Comparison of ENCODE assay signal across 21 mouse cellular contexts in the genomic region with DNA sequence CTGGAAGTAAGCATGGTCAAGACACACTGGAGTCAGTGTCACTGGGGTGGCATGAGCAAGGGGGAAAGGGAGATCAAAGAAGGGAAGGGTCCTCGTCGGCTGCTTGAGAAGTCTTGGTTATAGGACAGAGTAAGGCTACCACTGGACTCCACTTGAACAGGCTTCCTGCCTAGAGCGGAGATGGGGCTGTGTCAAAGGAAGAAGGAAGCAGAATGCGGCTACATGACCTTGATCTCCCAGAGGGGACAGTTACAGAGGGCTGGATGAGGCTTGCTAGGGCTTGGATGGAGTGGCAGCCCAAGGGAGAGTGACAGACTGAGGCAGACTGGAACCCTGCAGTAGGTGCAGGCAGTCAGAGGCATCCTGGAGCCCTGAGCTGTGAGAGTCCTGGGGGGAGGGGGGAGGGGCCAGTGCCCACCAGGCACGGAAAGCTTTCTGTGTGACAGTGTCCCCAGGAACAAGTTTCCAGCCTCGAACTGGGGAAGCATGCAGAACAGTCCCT. TPM values are rescaled to one million over a fixed set of nuclear protein-coding genes. Genes with fewer than 3 reads are reported as not detected.
A peak's percentile ranks its signal among the peaks of the same experiment; 100 is the strongest.
DNase-seq lines count a peak whose midpoint lies in the region; ATAC-seq and TF ChIP-seq lines count a peak whose summit lies in the region.
"Had no signal": no experiment of that assay in that cellular context is flagged by ENCODE, and none has a peak within 500 bp of the region (broad histone marks: within the 10 kb centered on the region; RNA-seq: fewer than 3 reads in every experiment).

No protein-coding gene starts in this region.

- no peak for TF ChIP-seq CTCF in gastrocnemius, adult 2 months (IDR thresholded peaks at IDR 0.05)

- H3K4me1 ChIP-seq in hindbrain, embryonic 10.5 days (replicated peaks), result peaks cover 47% of the 10 kb centered on the region
- peaks cover 14% of the 10 kb centered on the region for H3K4me1 ChIP-seq in hindbrain, embryonic 12.5 days
- H3K4me1 ChIP-seq in lung, embryonic 16.5 days (replicated peaks; ENCODE audit: control insufficient read depth, insufficient read depth, low read length), result peaks cover 28% of the 10 kb centered on the region
- H3K4me1 ChIP-seq in embryonic facial prominence, embryonic 14.5 days (ENCODE audit: control insufficient read depth, insufficient read depth, low read length), result peaks cover 5% of the 10 kb centered on the region
- H3K4me1 ChIP-seq: forebrain, embryonic 13.5 days had no signal

- no peaks in the 10 kb centered on the region for H3K36me3 ChIP-seq in hindbrain, embryonic 10.5 days
- no peaks in the 10 kb centered on the region for H3K36me3 ChIP-seq in hindbrain, embryonic 12.5 days
- no peaks in the 10 kb centered on the region for H3K36me3 ChIP-seq in lung, embryonic 16.5 days (ENCODE audit: control insufficient read depth, insufficient read depth, low read length)
- H3K36me3 ChIP-seq in embryonic facial prominence, embryonic 14.5 days (ENCODE audit: control insufficient read depth, insufficient read depth, low read length), result no peaks in the 10 kb centered on the region
- H3K36me3 ChIP-seq: hindbrain, embryonic 15.5 days; limb, embryonic 13.5 days; neural tube, embryonic 13.5 days had no signal

- intact Hi-C loops in gastrocnemius, adult 2 months (cut with DNase I), result no loop called here
- intact Hi-C loops in left cerebral cortex, postnatal 25 days (cut with DNase I), result no loop called here

- no peaks in the 10 kb centered on the region for H3K27me3 ChIP-seq in hindbrain, embryonic 10.5 days (ENCODE audit: insufficient read depth, poor library complexity, severe bottlenecking)
- H3K27me3 ChIP-seq in hindbrain, embryonic 12.5 days, result no peaks in the 10 kb centered on the region
- H3K27me3 ChIP-seq in lung, embryonic 16.5 days (ENCODE audit: control insufficient read depth, insufficient read depth, low read depth, low read length), result no peaks in the 10 kb centered on the region
- H3K27me3 ChIP-seq in embryonic facial prominence, embryonic 14.5 days (replicated peaks; ENCODE audit: control insufficient read depth, insufficient read depth, low read length), result no peaks in the 10 kb centered on the region
- H3K27me3 ChIP-seq: forebrain, embryonic 13.5 days; hindbrain, embryonic 15.5 days; limb, embryonic 13.5 days; neural tube, embryonic 13.5 days had no signal

- WGBS in hindbrain, embryonic 10.5 days, result 62% methylated on average over 6 of the region's 6 CpGs
- WGBS in hindbrain, embryonic 12.5 days, result 59% methylated on average over 6 of the region's 6 CpGs
- WGBS in lung, embryonic 16.5 days, result 47% methylated on average over 6 of the region's 6 CpGs
- WGBS in embryonic facial prominence, embryonic 14.5 days, result 50% methylated on average over 6 of the region's 6 CpGs

- H3K9ac ChIP-seq in hindbrain, embryonic 12.5 days, result no peak overlapping the region
- 0 out of 2 replicates have a peak overlapping the region, but pooled peaks have one; percentile 26 for H3K9ac ChIP-seq in lung, embryonic 16.5 days (ENCODE audit: low read length)
- peak overlapping the region; percentile 25; the same call in 1 of the 2 replicates for H3K9ac ChIP-seq in embryonic facial prominence, embryonic 14.5 days (ENCODE audit: low read depth, low read length)
- H3K9ac ChIP-seq: forebrain, embryonic 13.5 days; hindbrain, embryonic 15.5 days; limb, embryonic 13.5 days; neural tube, embryonic 13.5 days had no signal

- no peak for ATAC-seq in hindbrain, embryonic 12.5 days (ENCODE audit: low FRiP score)
- ATAC-seq in lung, embryonic 16.5 days (ENCODE audit: low read depth), result no peak
- no peak for ATAC-seq in embryonic facial prominence, embryonic 14.5 days (ENCODE audit: low read depth)
- ATAC-seq: forebrain, embryonic 13.5 days; intestine, postnatal 0 days had no signal

- H3K4me3 ChIP-seq in gastrocnemius, adult 2 months, result no peak overlapping the region
- no peak overlapping the region for H3K4me3 ChIP-seq in hindbrain, embryonic 10.5 days
- no peak overlapping the region for H3K4me3 ChIP-seq in hindbrain, embryonic 12.5 days
- H3K4me3 ChIP-seq in lung, embryonic 16.5 days (ENCODE audit: low read length), result no peak overlapping the region
- no peak overlapping the region for H3K4me3 ChIP-seq in embryonic facial prominence, embryonic 14.5 days (ENCODE audit: low read depth, low read length)
- H3K4me3 ChIP-seq: forebrain, embryonic 13.5 days; hindbrain, embryonic 15.5 days; left cerebral cortex, adult 2 months; limb, embryonic 13.5 days; neural tube, embryonic 13.5 days had no signal

- H3K9me3 ChIP-seq in hindbrain, embryonic 10.5 days, result no peaks in the 10 kb centered on the region
- H3K9me3 ChIP-seq in hindbrain, embryonic 12.5 days (replicated peaks), result no peaks in the 10 kb centered on the region
- H3K9me3 ChIP-seq in lung, embryonic 16.5 days (ENCODE audit: control insufficient read depth, low read length), result no peaks in the 10 kb centered on the region
- H3K9me3 ChIP-seq in embryonic facial prominence, embryonic 14.5 days (ENCODE audit: control insufficient read depth, low read length), result no peaks in the 10 kb centered on the region
- H3K9me3 ChIP-seq: forebrain, embryonic 13.5 days; hindbrain, embryonic 15.5 days; limb, embryonic 13.5 days; neural tube, embryonic 13.5 days had no signal

- H3K4me2 ChIP-seq in hindbrain, embryonic 12.5 days (replicated peaks), result no peak overlapping the region
- no peak overlapping the region for H3K4me2 ChIP-seq in lung, embryonic 16.5 days (ENCODE audit: low read depth, low read length)
- H3K4me2 ChIP-seq in embryonic facial prominence, embryonic 14.5 days (ENCODE audit: low read depth, low read length), result no peak overlapping the region
- H3K4me2 ChIP-seq: forebrain, embryonic 13.5 days; hindbrain, embryonic 15.5 days; limb, embryonic 13.5 days; midbrain, embryonic 11.5 days; neural tube, embryonic 13.5 days had no signal

- peak; percentile 18 for DNase-seq in gastrocnemius, adult 2 months
- no peak for DNase-seq in gastrocnemius, adult 8-10 months (ENCODE audit: low spot score in 2 of 2)
- no peak for DNase-seq in hindbrain, embryonic 10.5 days (ENCODE audit: low spot score)
- DNase-seq in lung, postnatal 10 days, result no peak
- DNase-seq in embryonic facial prominence, embryonic 14.5 days (ENCODE audit: low spot score), result no peak
- DNase-seq in left cerebral cortex, postnatal 25 days (ENCODE audit: low spot score in 2 of 2), result no peak
- DNase-seq: B cell, adult 2 months; cerebellum, adult 9-10 months; kidney, postnatal 25 days; lung, postnatal 14 days; right cerebral cortex, postnatal 25 days; thymus, postnatal 25 days had no signal

- H3K27ac ChIP-seq in gastrocnemius, adult 2 months, result peak overlapping the region; percentile 57
- H3K27ac ChIP-seq in hindbrain, embryonic 10.5 days, result peak overlapping the region; percentile 59
- no peak overlapping the region for H3K27ac ChIP-seq in hindbrain, embryonic 12.5 days
- H3K27ac ChIP-seq in lung, embryonic 16.5 days (ENCODE audit: low read length), result peak overlapping the region; percentile 40; the same call in 1 of the 2 replicates
- H3K27ac ChIP-seq in embryonic facial prominence, embryonic 14.5 days (replicated peaks; ENCODE audit: low read depth, low read length), result no peak overlapping the region
- H3K27ac ChIP-seq: forebrain, embryonic 13.5 days; hindbrain, embryonic 15.5 days; left cerebral cortex, adult 2 months; limb, embryonic 13.5 days; neural tube, embryonic 13.5 days had no signal

RNA-seq across cellular contexts. Expression of a gene that starts 5.8 kb away (rescaled TPM):
- total RNA-seq in gastrocnemius, adult 2 months (2021), result 10 to 100 TPM; 26.5 to 38.8 TPM
- total RNA-seq in gastrocnemius, adult 8-10 months (2022), result 10 to 100 TPM; 17.4 to 26.6 (median 20.5) TPM
- 28.8 and 35.8 TPM in 2 replicates for polyA plus RNA-seq in hindbrain, embryonic 10.5 days (2016; fragmentation: Nextera tagmentation; extraction: Ambion mirVana)
- polyA plus RNA-seq in hindbrain, embryonic 12.5 days (2016; fragmentation: Nextera tagmentation; extraction: Ambion mirVana), result 31.6 and 32.1 TPM in 2 replicates
- polyA plus RNA-seq in lung, embryonic 16.5 days (2015; fragmentation: Nextera tagmentation; extraction: Ambion mirVana), result 108 and 120 TPM in 2 replicates
- polyA plus RNA-seq in embryonic facial prominence, embryonic 14.5 days (2014; fragmentation: Nextera tagmentation; extraction: Ambion mirVana), result 57.9 and 64.3 TPM in 2 replicates
- total RNA-seq in left cerebral cortex, postnatal 25 days (2021), result 10 to 100 TPM; 21.9 to 25.0 TPM

RNA-seq across cellular contexts. Expression of a gene that starts 19.0 kb away (rescaled TPM):
- total RNA-seq in gastrocnemius, adult 2 months (2021), result 1,000 to 10,000 TPM; 1,555 to 1,869 TPM
- 1,000 to 10,000 TPM; 1,455 to 1,877 (median 1,746) TPM for total RNA-seq in gastrocnemius, adult 8-10 months (2022)
- 26.9 and 37.6 TPM in 2 replicates for polyA plus RNA-seq in hindbrain, embryonic 10.5 days (2016; fragmentation: Nextera tagmentation; extraction: Ambion mirVana)
- 40.4 and 43.2 TPM in 2 replicates for polyA plus RNA-seq in hindbrain, embryonic 12.5 days (2016; fragmentation: Nextera tagmentation; extraction: Ambion mirVana)
- polyA plus RNA-seq in lung, embryonic 16.5 days (2015; fragmentation: Nextera tagmentation; extraction: Ambion mirVana), result 67.2 and 76.7 TPM in 2 replicates
- 97.8 and 125 TPM in 2 replicates for polyA plus RNA-seq in embryonic facial prominence, embryonic 14.5 days (2014; fragmentation: Nextera tagmentation; extraction: Ambion mirVana)
- total RNA-seq in left cerebral cortex, postnatal 25 days (2021), result 100 to 1,000 TPM; 157 to 159 TPM

RNA-seq across cellular contexts. Expression of a gene that starts 41.1 kb away (rescaled TPM):
- 10 to 100 TPM; 46.8 to 56.5 TPM for total RNA-seq in gastrocnemius, adult 2 months (2021)
- total RNA-seq in gastrocnemius, adult 8-10 months (2022), result 10 to 100 TPM; 48.6 to 61.3 (median 54.9) TPM
- 12.7 and 14.1 TPM in 2 replicates for polyA plus RNA-seq in hindbrain, embryonic 10.5 days (2016; fragmentation: Nextera tagmentation; extraction: Ambion mirVana)
- polyA plus RNA-seq in hindbrain, embryonic 12.5 days (2016; fragmentation: Nextera tagmentation; extraction: Ambion mirVana), result 13.5 and 14.3 TPM in 2 replicates
- 25.4 and 26.3 TPM in 2 replicates for polyA plus RNA-seq in lung, embryonic 16.5 days (2015; fragmentation: Nextera tagmentation; extraction: Ambion mirVana)
- polyA plus RNA-seq in embryonic facial prominence, embryonic 14.5 days (2014; fragmentation: Nextera tagmentation; extraction: Ambion mirVana), result 11.1 and 12.1 TPM in 2 replicates
- total RNA-seq in left cerebral cortex, postnatal 25 days (2021), result 100 to 1,000 TPM; 112 to 117 TPM

RNA-seq across cellular contexts. Expression of a gene that starts 53.7 kb away (rescaled TPM):
- total RNA-seq in gastrocnemius, adult 2 months (2021), result 10 to 100 TPM in 1 of 2 experiments, 1 to 10 TPM in 1; 8.7 to 21.6 TPM
- 10 to 100 TPM; 11.4 to 15.5 (median 13.8) TPM for total RNA-seq in gastrocnemius, adult 8-10 months (2022)
- 19.8 and 21.0 TPM in 2 replicates for polyA plus RNA-seq in hindbrain, embryonic 10.5 days (2016; fragmentation: Nextera tagmentation; extraction: Ambion mirVana)
- 21.5 and 22.9 TPM in 2 replicates for polyA plus RNA-seq in hindbrain, embryonic 12.5 days (2016; fragmentation: Nextera tagmentation; extraction: Ambion mirVana)
- 26.0 and 28.1 TPM in 2 replicates for polyA plus RNA-seq in lung, embryonic 16.5 days (2015; fragmentation: Nextera tagmentation; extraction: Ambion mirVana)
- 39.4 and 41.0 TPM in 2 replicates for polyA plus RNA-seq in embryonic facial prominence, embryonic 14.5 days (2014; fragmentation: Nextera tagmentation; extraction: Ambion mirVana)
- total RNA-seq in left cerebral cortex, postnatal 25 days (2021), result 10 to 100 TPM; 40.1 to 41.1 TPM

Comparison
In these comparisons a context has a peak if more than half of its experiments do, and no peak if none do; other contexts are left out.
1. H3K27ac ChIP-seq: peak in gastrocnemius, adult 2 months (single experiment), hindbrain, embryonic 10.5 days (single experiment) and lung, embryonic 16.5 days (single experiment); none in hindbrain, embryonic 12.5 days (single experiment) and embryonic facial prominence, embryonic 14.5 days (single experiment).